10 mouse cellular contexts compared by ENCODE assay signal in genomic region chr19:53419834-53420233, GRCm38 (mm10). TPM values are rescaled to one million over a fixed set of nuclear protein-coding genes. Genes with fewer than 3 reads are reported as not detected.
DNase-seq lines count a peak whose midpoint lies in the region; ATAC-seq and TF ChIP-seq lines count a peak whose summit lies in the region.
"Had no signal": no experiment of that assay in that cellular context is flagged by ENCODE, and none has a peak within 500 bp of the region (broad histone marks: within the 10 kb centered on the region; RNA-seq: fewer than 3 reads in every experiment).

No protein-coding gene starts in this region.

- no peak overlapping the region for H3K27ac ChIP-seq in ES-Bruce4 (ENCODE audit: insufficient read depth, low read length)
- H3K27ac ChIP-seq in liver, postnatal 0 days (ENCODE audit: low read depth): no peak overlapping the region
- H3K27ac ChIP-seq: neural tube, embryonic 12.5 days had no signal

- H3K4me1 ChIP-seq in ES-Bruce4 (ENCODE audit: control insufficient read depth, insufficient read depth, low read length): peaks cover 5% of the 10 kb centered on the region
- H3K4me1 ChIP-seq in liver, postnatal 0 days (ENCODE audit: insufficient read depth): peaks cover 23% of the 10 kb centered on the region; the same call in 1 of the 2 replicates

- no peak overlapping the region for H3K4me2 ChIP-seq in liver, postnatal 0 days (ENCODE audit: low read depth, low read length)

- WGBS in liver, postnatal 0 days (ENCODE audit: insufficient replicate concordance): 18% methylated on average over 5 of the region's 5 CpGs

- H3K27me3 ChIP-seq in ES-Bruce4 (ENCODE audit: control insufficient read depth, insufficient read depth, low read length, poor library complexity, severe bottlenecking): no peaks in the 10 kb centered on the region
- 0 out of 2 replicates have a peak, but pooled peaks cover 3% of the 10 kb centered on the region for H3K27me3 ChIP-seq in liver, postnatal 0 days (ENCODE audit: insufficient read depth, low read length)
- H3K27me3 ChIP-seq: neural tube, embryonic 12.5 days had no signal

- TF ChIP-seq POLR2A in ES-Bruce4 (IDR thresholded peaks at IDR 0.05; ENCODE audit: insufficient read depth, low read length): no peak

- no peaks in the 10 kb centered on the region for H3K9me3 ChIP-seq in ES-Bruce4 (replicated peaks; ENCODE audit: control insufficient read depth, insufficient read depth, low read length, poor library complexity, severe bottlenecking)
- no peaks in the 10 kb centered on the region for H3K9me3 ChIP-seq in liver, postnatal 0 days (ENCODE audit: low read length)
- H3K9me3 ChIP-seq: neural tube, embryonic 12.5 days had no signal

- no peak for ATAC-seq in liver, postnatal 0 days

- TF ChIP-seq CTCF in ES-Bruce4 (IDR thresholded peaks at IDR 0.05; ENCODE audit: low read depth, low read length): peak; percentile 59
- TF ChIP-seq CTCF in liver, postnatal 0 days (IDR thresholded peaks at IDR 0.05; ENCODE audit: low read depth): peak; percentile 83

- no peak overlapping the region for H3K4me3 ChIP-seq in ES-Bruce4 (ENCODE audit: low read depth, low read length)
- H3K4me3 ChIP-seq in liver, postnatal 0 days (ENCODE audit: low read depth, low read length): no peak overlapping the region
- H3K4me3 ChIP-seq: neural tube, embryonic 12.5 days had no signal

- TF ChIP-seq EP300 in ES-Bruce4 (IDR thresholded peaks at IDR 0.05; ENCODE audit: insufficient read depth, low read depth, low read length): no peak
- no peak for TF ChIP-seq EP300 in liver, postnatal 0 days (IDR thresholded peaks at IDR 0.05; ENCODE audit: low read depth)

- no peak overlapping the region for H3K9ac ChIP-seq in ES-Bruce4 (ENCODE audit: low read depth, poor library complexity, severe bottlenecking)
- no peak overlapping the region for H3K9ac ChIP-seq in liver, postnatal 0 days (replicated peaks)
- H3K9ac ChIP-seq: neural tube, embryonic 12.5 days had no signal

- peak; percentile 45 for DNase-seq in layer of hippocampus, adult 11-12 months (ENCODE audit: low spot score)
- DNase-seq in layer of hippocampus, postnatal 36 days: no peak
- peak; percentile 68 for DNase-seq in adrenal gland, postnatal 25 days
- peak; percentile 59 for DNase-seq in gastrocnemius, postnatal 10 days
- peak; percentile 75 for DNase-seq in liver, postnatal 0 days
- peak; percentile 50 to 74 for DNase-seq in spleen, postnatal 14 days (ENCODE audit: low spot score in 2 of 2)
- no peak for DNase-seq in left cerebral cortex, adult 9 months (ENCODE audit: low spot score in 2 of 2)

- H3K36me3 ChIP-seq in ES-Bruce4 (ENCODE audit: control insufficient read depth, insufficient read depth, low read length, poor library complexity, severe bottlenecking): no peaks in the 10 kb centered on the region
- no peaks in the 10 kb centered on the region for H3K36me3 ChIP-seq in liver, postnatal 0 days (replicated peaks; ENCODE audit: insufficient read depth, low read length)
- H3K36me3 ChIP-seq: neural tube, embryonic 12.5 days had no signal

RNA-seq across cellular contexts. Expression of gene Smndc1, which starts 29.5 kb away (rescaled TPM):
- 10 to 100 TPM; 39.6 to 40.2 TPM for total RNA-seq in layer of hippocampus, postnatal 36 days (2021)
- 72.0 and 77.6 TPM in 2 replicates for polyA plus RNA-seq in ES-Bruce4 (2011; ENCODE audit: insufficient read depth, insufficient read length, low read depth, missing spikeins)
- total RNA-seq in adrenal gland, postnatal 25 days (2021): 44.9 and 49.6 TPM in 2 replicates
- total RNA-seq in gastrocnemius, postnatal 10 days (2021): 10 to 100 TPM; 27.3 to 34.7 TPM
- 18.9 and 21.7 TPM in 2 replicates for polyA plus RNA-seq in liver, postnatal 0 days (2015; fragmentation: Nextera tagmentation; extraction: Ambion mirVana)

RNA-seq across cellular contexts. Expression of gene Gm10197, which starts 48.3 kb away (rescaled TPM):
- total RNA-seq in layer of hippocampus, postnatal 36 days (2021): not detected
- not detected in 2 replicates for polyA plus RNA-seq in ES-Bruce4 (2011; ENCODE audit: insufficient read depth, insufficient read length, low read depth, missing spikeins)
- total RNA-seq in adrenal gland, postnatal 25 days (2021): not detected in 2 replicates
- not detected for total RNA-seq in gastrocnemius, postnatal 10 days (2021)
- polyA plus RNA-seq in liver, postnatal 0 days (2015; fragmentation: Nextera tagmentation; extraction: Ambion mirVana): not detected in 2 replicates
- total RNA-seq: gastrocnemius, postnatal 36 days had no signal
- polyA plus RNA-seq: neural tube, embryonic 12.5 days had no signal

Comparison
In these comparisons a context has a peak if more than half of its experiments do, and no peak if none do; other contexts are left out.
1. DNase-seq: peak in layer of hippocampus, adult 11-12 months (single experiment), adrenal gland, postnatal 25 days (single experiment), gastrocnemius, postnatal 10 days (single experiment), liver, postnatal 0 days (single experiment) and spleen, postnatal 14 days (2 of 2); none in layer of hippocampus, postnatal 36 days (0 of 2) and left cerebral cortex, adult 9 months (0 of 2).